Mouse (Mus musculus): ENCODE data around the gene Gm27027.

GRCm38 (mm10) chr2:93919093-93919492, 77.1 kb downstream of the Gm27027 start:
- TF ChIP-seq CTCF (conservative IDR thresholded peaks at IDR 0.05; ENCODE audit: low read length) (no peak), NANOG (IDR thresholded peaks at IDR 0.05; ENCODE audit: borderline replicate concordance, low read length) (no peak)
